Mouse (Mus musculus) heart, postnatal 0 days (tissue): ENCODE data around the gene Prox1. TPM values are rescaled to one million over a fixed set of nuclear protein-coding genes. Genes with fewer than 3 reads are reported as not detected.

Experiments
- ATAC-seq: fragments of 200-750 bp; cut with Nextera tagmentation; 2 replicates; pipeline ENCODE4 v1.8.0; 2017; ENCODE audit warnings: low read depth, moderate number of reproducible peaks, moderate library complexity; ENCODE audit not compliant: insufficient read depth
- DNase-seq: peaks from one replicate; pipeline ENCODE4 v3.0.0-alpha.2; 2016; ENCODE audit warnings: low spot score
- H3K27ac ChIP-seq: fragments of 300-500 bp; sonication (generic); 2 replicates; pipeline ENCODE4 v1.5.1; 2014; ENCODE audit warnings: low read depth, mild to moderate bottlenecking
- H3K27me3 ChIP-seq: fragments of 300-500 bp; sonication (generic); 2 replicates; pipeline ENCODE4 v1.6.1; 2014; ENCODE audit warnings: low read length, mixed read lengths; ENCODE audit not compliant: control insufficient read depth, insufficient read depth
- H3K36me3 ChIP-seq: fragments of 300-500 bp; sonication (generic); replicated peaks from 2 replicates; pipeline ENCODE4 v1.6.1; 2014; ENCODE audit warnings: low read length, mixed read lengths; ENCODE audit not compliant: control insufficient read depth, insufficient read depth
- H3K4me1 ChIP-seq: fragments of 300-500 bp; sonication (generic); 2 replicates; pipeline ENCODE4 v1.6.1; 2014; ENCODE audit warnings: antibody characterized with exemption; ENCODE audit not compliant: control insufficient read depth, insufficient read depth
- H3K4me2 ChIP-seq: fragments of 300-500 bp; sonication (generic); 2 replicates; pipeline ENCODE4 v1.6.1; 2014; ENCODE audit warnings: low read depth, mild to moderate bottlenecking, low read length, moderate library complexity
- H3K4me3 ChIP-seq: fragments of 300-500 bp; sonication (generic); 2 replicates; pipeline ENCODE4 v1.5.1; 2014; ENCODE audit warnings: low read depth, low read length
- H3K9ac ChIP-seq: fragments of 300-500 bp; sonication (generic); replicated peaks from 2 replicates; pipeline ENCODE4 v1.6.1; 2014; ENCODE audit warnings: low read depth, low read length, mixed read lengths
- H3K9me3 ChIP-seq: fragments of 300-500 bp; sonication (generic); replicated peaks from 2 replicates; pipeline ENCODE4 v1.6.1; 2016; ENCODE audit warnings: low read length; ENCODE audit not compliant: control insufficient read depth
- CTCF ChIP-seq: IDR thresholded peaks from 2 replicates; pipeline ENCODE4 v1.5.1; 2016; ENCODE audit warnings: antibody characterized with exemption, control low read depth, low read depth
- EP300 ChIP-seq: IDR thresholded peaks from 2 replicates; pipeline ENCODE4 v1.6.1; 2016; ENCODE audit warnings: antibody characterized with exemption, low read depth
- WGBS: fragments of 180-500 bp; shearing (Covaris S2); extraction: QIAGEN DNeasy Blood & Tissue Kit; methylation state at CpG from one replicate; pipeline ENCODE4 v1.1.7; 2014; 5-methylcytosine and 5-hydroxymethylcytosine counted together
- polyA plus RNA-seq: library from polyadenylated mRNA; unstranded; fragments of >200 nt; fragmentation: Nextera tagmentation; extraction: Ambion mirVana; gene quantifications from 2 replicates; pipeline ENCODE4 v1.2.1, GENCODE M21; 2015
- total RNA-seq: library from RNA; depleted of rRNA; stranded (reverse); fragments of >200 nt; gene quantifications from 2 replicates; pipeline ENCODE4 v1.2.3, GENCODE M21; 2014; ENCODE audit warnings: low replicate concordance

Prox1 gene
- total and polyA plus RNA-seq, 2 experiments from 2014 or later, result 17.3 to 23.1 TPM

GRCm38 (mm10) chr1:190124961-190125739 is 45.4 kb downstream of the Prox1 start:
- H3K4me1 ChIP-seq, result peaks cover 38% of the 10 kb centered on the region
- 0 out of 2 replicates have a peak, but pooled peaks have one; percentile 3 for ATAC-seq

DNA sequence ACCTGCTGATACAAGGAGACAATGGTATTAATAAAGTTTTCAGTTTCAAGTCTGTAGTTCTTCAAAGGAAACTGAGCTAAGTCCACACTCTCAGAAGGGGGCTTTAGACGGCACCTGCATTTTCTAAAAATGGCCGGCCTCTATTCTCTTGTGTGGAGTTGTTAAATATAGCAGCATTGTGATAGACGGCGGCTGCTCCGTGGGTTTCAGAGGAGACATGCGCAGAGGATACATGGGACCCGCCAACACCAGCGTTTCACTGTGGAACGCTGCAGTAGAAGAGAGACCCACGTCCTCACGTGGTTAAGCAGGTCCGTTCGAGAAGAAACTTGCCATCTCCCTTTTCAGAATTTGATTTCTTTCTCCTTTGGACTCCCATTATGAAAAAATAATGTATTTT is 47.1 kb downstream of the Prox1 start:
- 48% methylated on average over 13 of the region's 13 CpGs for WGBS
- Histone ChIP-seq H3K4me2 (no peak overlapping the region), H3K9ac (no peak overlapping the region), H3K36me3 (peaks cover 20% of the 10 kb centered on the region), H3K27ac (peak overlapping the region; percentile 74), H3K4me3 (no peak overlapping the region), H3K27me3 (no peaks in the 10 kb centered on the region), H3K4me1 (peaks cover 36% of the 10 kb centered on the region), H3K9me3 (no peaks in the 10 kb centered on the region)
- DNase-seq, result peak; percentile 53
- TF ChIP-seq EP300 (no peak), CTCF (no peak)
- ATAC-seq, result peak; percentile 50

More at GRCm38 (mm10) chr1:190124961-190125739, 45.4 kb downstream of the Prox1 start:
- Histone ChIP-seq H3K27me3 (no peaks in the 10 kb centered on the region), H3K27ac (peak overlapping the region; percentile 56), H3K4me2 (no peak overlapping the region), H3K4me3 (no peak overlapping the region), H3K9ac (no peak overlapping the region), H3K9me3 (no peaks in the 10 kb centered on the region), H3K36me3 (peaks cover 15% of the 10 kb centered on the region)
- WGBS, result 62% methylated on average over 14 of the region's 14 CpGs
- TF ChIP-seq CTCF (no peak), EP300 (no peak)
- no peak for DNase-seq

DNA sequence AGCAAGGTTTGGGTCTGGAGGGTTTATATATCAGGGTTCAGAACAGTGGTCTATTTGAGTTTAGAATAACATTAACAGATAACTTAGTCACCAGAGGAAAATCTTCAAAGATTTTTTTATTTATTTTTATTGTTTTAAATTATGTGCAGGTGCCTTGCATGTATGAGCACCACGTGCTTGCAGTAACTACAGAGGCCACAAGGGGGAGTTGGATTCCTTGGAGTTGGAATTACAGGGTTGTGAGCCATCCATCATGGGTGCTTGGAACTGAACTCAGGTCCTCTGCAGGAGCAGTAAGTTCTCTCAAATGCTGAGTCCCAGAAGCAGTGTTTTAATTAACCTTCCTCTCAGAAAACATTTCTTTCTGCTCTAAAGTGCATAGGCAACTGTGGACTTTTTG is 54.5 kb downstream of the Prox1 start:
- peaks cover 6% of the 10 kb centered on the region; the same call in 1 of the 2 replicates for H3K9me3 ChIP-seq
- no peaks in the 10 kb centered on the region for H3K4me1 ChIP-seq
- H3K9ac ChIP-seq, result no peak overlapping the region
- WGBS, result 79% methylated on average over 1 of the region's 1 CpGs
- TF ChIP-seq EP300 (no peak), CTCF (peak; percentile 13)
- 0 out of 2 replicates have a peak, but pooled peaks cover 4% of the 10 kb centered on the region for H3K36me3 ChIP-seq
- no peak overlapping the region for H3K27ac ChIP-seq
- no peak overlapping the region for H3K4me2 ChIP-seq
- H3K27me3 ChIP-seq, result no peaks in the 10 kb centered on the region
- DNase-seq, result no peak
- no peak overlapping the region for H3K4me3 ChIP-seq
- no peak for ATAC-seq

DNA sequence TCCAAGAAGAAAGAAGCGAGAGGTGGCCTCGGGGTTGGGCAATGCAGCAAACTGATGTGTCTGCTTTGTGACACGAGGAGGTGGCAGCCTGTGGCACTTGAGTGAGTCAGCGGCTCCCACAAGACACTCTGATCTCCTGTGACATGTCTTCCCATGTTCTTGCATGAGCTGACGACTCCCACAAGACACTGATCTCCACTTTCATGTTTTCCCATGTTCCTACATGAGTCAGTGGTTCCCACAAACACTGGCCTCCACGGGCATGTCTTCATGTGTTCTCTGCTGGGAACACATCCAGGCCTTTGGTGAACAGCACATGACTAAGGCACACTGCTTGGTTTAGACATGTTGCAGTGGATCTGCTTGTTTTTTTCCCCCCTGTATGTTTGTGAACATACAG is 58.8 kb downstream of the Prox1 start:
- ATAC-seq (no peak), DNase-seq (no peak)
- TF ChIP-seq CTCF, result no peak
- TF ChIP-seq EP300, result no peak
- Histone ChIP-seq H3K9ac (no peak overlapping the region), H3K4me2 (no peak overlapping the region), H3K27me3 (no peaks in the 10 kb centered on the region), H3K36me3 (no peaks in the 10 kb centered on the region), H3K4me3 (no peak overlapping the region), H3K9me3 (peaks cover 11% of the 10 kb centered on the region; the same call in 1 of the 2 replicates), H3K27ac (no peak overlapping the region), H3K4me1 (peaks cover 5% of the 10 kb centered on the region)
- WGBS, result 67% methylated on average over 6 of the region's 6 CpGs

GRCm38 (mm10) chr1:190107587-190107986 is 62.9 kb downstream of the Prox1 start:
- no peaks in the 10 kb centered on the region for H3K36me3 ChIP-seq
- no peak overlapping the region for H3K4me3 ChIP-seq
- TF ChIP-seq EP300 (no peak), CTCF (no peak)
- WGBS, result 96% methylated on average over 1 of the region's 1 CpGs
- peaks cover 18% of the 10 kb centered on the region for H3K4me1 ChIP-seq
- no peak overlapping the region for H3K9ac ChIP-seq
- H3K4me2 ChIP-seq, result no peak overlapping the region
- no peak overlapping the region for H3K27ac ChIP-seq
- H3K27me3 ChIP-seq, result no peaks in the 10 kb centered on the region
- 0 out of 2 replicates have a peak, but pooled peaks cover 4% of the 10 kb centered on the region for H3K9me3 ChIP-seq
- no peak for ATAC-seq
- no peak for DNase-seq
